Mouse (Mus musculus) liver, embryonic 15.5 days (tissue): ENCODE results near the gene Dpyd. TPM values are rescaled to one million over a fixed set of nuclear protein-coding genes. Genes with fewer than 3 reads are reported as not detected.

Experiments
- ATAC-seq: fragments of 200-750 bp; cut with Nextera tagmentation; 2 replicates; pipeline ENCODE4 v1.8.0; 2017; ENCODE audit warnings: moderate number of reproducible peaks, mild to moderate bottlenecking, moderate library complexity; ENCODE audit not compliant: insufficient read depth
- H3K27ac ChIP-seq: fragments of 300-500 bp; sonication (generic); replicated peaks from 2 replicates; pipeline ENCODE4 v1.5.1; 2015; ENCODE audit warnings: mild to moderate bottlenecking, inconsistent platforms
- H3K27me3 ChIP-seq: fragments of 300-500 bp; sonication (generic); 2 replicates; pipeline ENCODE4 v1.6.1; 2015; ENCODE audit warnings: mild to moderate bottlenecking, inconsistent platforms
- H3K36me3 ChIP-seq: fragments of 300-500 bp; sonication (generic); replicated peaks from 2 replicates; pipeline ENCODE4 v1.6.1; 2015; ENCODE audit warnings: moderate library complexity, mild to moderate bottlenecking, inconsistent platforms
- H3K4me1 ChIP-seq: fragments of 300-500 bp; sonication (generic); replicated peaks from 2 replicates; pipeline ENCODE4 v1.6.1; 2015; ENCODE audit warnings: inconsistent platforms
- H3K4me2 ChIP-seq: fragments of 300-500 bp; sonication (generic); 2 replicates; pipeline ENCODE4 v1.6.1; 2015; ENCODE audit warnings: moderate library complexity, mild to moderate bottlenecking, inconsistent platforms
- H3K4me3 ChIP-seq: fragments of 300-500 bp; sonication (generic); replicated peaks from 2 replicates; pipeline ENCODE4 v1.5.1; 2015; ENCODE audit warnings: mild to moderate bottlenecking, inconsistent platforms
- H3K9ac ChIP-seq: fragments of 300-500 bp; sonication (generic); 2 replicates; pipeline ENCODE4 v1.6.1; 2015; ENCODE audit warnings: moderate library complexity, mild to moderate bottlenecking, inconsistent platforms
- H3K9me3 ChIP-seq: fragments of 300-500 bp; sonication (generic); replicated peaks from 2 replicates; pipeline ENCODE4 v1.6.1; 2016; ENCODE audit warnings: inconsistent platforms
- WGBS: fragments of 180-500 bp; shearing (Covaris S2); methylation state at CpG from one replicate; pipeline ENCODE4 v1.1.7; 2015; ENCODE audit warnings: mixed read lengths; ENCODE audit not compliant: insufficient replicate concordance; 5-methylcytosine and 5-hydroxymethylcytosine counted together
- polyA plus RNA-seq: library from polyadenylated mRNA; unstranded; fragments of >200 nt; fragmentation: Nextera tagmentation; extraction: Ambion mirVana; gene quantifications from 2 replicates; pipeline ENCODE4 v1.2.1, GENCODE M21; 2015

Gene Dpyd
- polyA plus RNA-seq, 1 experiment from 2014 or later = 6.3 TPM

- H3K4me2 ChIP-seq = no peak overlapping the region
- no peak overlapping the region for H3K4me3 ChIP-seq
- no peak overlapping the region for H3K27ac ChIP-seq
- H3K36me3 ChIP-seq = no peaks in the 10 kb centered on the region
- WGBS = 31% methylated on average over 1 of the region's 1 CpGs
- no peak overlapping the region for H3K9ac ChIP-seq
- H3K27me3 ChIP-seq = no peaks in the 10 kb centered on the region
- no peaks in the 10 kb centered on the region for H3K9me3 ChIP-seq
- H3K4me1 ChIP-seq = no peaks in the 10 kb centered on the region
- ATAC-seq = no peak
Measured at GRCm38 (mm10) chr3:119381119-119381518, 819.2 kb downstream of the Dpyd start.

DNA sequence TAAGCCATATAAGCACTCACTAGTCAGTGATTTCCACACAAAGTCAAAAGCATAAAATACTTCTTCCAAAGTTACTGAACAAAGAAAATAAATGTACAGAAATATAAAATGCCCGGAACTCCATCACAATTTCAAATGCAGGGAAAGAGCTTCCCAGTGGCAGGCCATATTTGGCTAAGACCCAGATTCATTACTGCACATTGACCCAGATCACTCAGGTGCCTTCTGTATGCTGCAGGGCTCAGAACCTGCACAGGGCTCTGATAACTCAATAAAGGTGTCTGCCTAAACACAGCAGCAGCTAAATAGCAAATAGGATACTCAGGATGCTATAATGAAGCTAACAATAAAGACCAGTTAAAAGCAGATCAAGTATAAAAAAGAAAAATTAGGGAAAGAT lies 820.5 kb downstream of the Dpyd start:
- 71% methylated on average over 1 of the region's 1 CpGs for WGBS
- Histone ChIP-seq H3K9me3 (no peaks in the 10 kb centered on the region), H3K4me2 (no peak overlapping the region), H3K36me3 (no peaks in the 10 kb centered on the region), H3K27me3 (no peaks in the 10 kb centered on the region), H3K4me3 (no peak overlapping the region), H3K4me1 (no peaks in the 10 kb centered on the region), H3K27ac (no peak overlapping the region), H3K9ac (no peak overlapping the region)
- ATAC-seq = no peak

- 73% methylated on average over 26 of the region's 26 CpGs for WGBS
- H3K27ac ChIP-seq = no peak overlapping the region
- no peaks in the 10 kb centered on the region for H3K36me3 ChIP-seq
- H3K4me3 ChIP-seq = no peak overlapping the region
- H3K4me2 ChIP-seq = no peak overlapping the region
- no peak overlapping the region for H3K9ac ChIP-seq
- H3K9me3 ChIP-seq = no peaks in the 10 kb centered on the region
- no peaks in the 10 kb centered on the region for H3K27me3 ChIP-seq
- H3K4me1 ChIP-seq = no peaks in the 10 kb centered on the region
- ATAC-seq = no peak
Measured at GRCm38 (mm10) chr3:119387332-119388105, 825.6 kb downstream of the Dpyd start.

- no peak for ATAC-seq
- Histone ChIP-seq H3K4me2 (no peak overlapping the region), H3K9ac (no peak overlapping the region), H3K9me3 (no peaks in the 10 kb centered on the region), H3K36me3 (no peaks in the 10 kb centered on the region), H3K4me3 (no peak overlapping the region), H3K27me3 (no peaks in the 10 kb centered on the region), H3K27ac (no peak overlapping the region), H3K4me1 (no peaks in the 10 kb centered on the region)
- 41% methylated on average over 5 of the region's 5 CpGs for WGBS
Measured at GRCm38 (mm10) chr3:119397205-119397604, 835.3 kb downstream of the Dpyd start.

DNA sequence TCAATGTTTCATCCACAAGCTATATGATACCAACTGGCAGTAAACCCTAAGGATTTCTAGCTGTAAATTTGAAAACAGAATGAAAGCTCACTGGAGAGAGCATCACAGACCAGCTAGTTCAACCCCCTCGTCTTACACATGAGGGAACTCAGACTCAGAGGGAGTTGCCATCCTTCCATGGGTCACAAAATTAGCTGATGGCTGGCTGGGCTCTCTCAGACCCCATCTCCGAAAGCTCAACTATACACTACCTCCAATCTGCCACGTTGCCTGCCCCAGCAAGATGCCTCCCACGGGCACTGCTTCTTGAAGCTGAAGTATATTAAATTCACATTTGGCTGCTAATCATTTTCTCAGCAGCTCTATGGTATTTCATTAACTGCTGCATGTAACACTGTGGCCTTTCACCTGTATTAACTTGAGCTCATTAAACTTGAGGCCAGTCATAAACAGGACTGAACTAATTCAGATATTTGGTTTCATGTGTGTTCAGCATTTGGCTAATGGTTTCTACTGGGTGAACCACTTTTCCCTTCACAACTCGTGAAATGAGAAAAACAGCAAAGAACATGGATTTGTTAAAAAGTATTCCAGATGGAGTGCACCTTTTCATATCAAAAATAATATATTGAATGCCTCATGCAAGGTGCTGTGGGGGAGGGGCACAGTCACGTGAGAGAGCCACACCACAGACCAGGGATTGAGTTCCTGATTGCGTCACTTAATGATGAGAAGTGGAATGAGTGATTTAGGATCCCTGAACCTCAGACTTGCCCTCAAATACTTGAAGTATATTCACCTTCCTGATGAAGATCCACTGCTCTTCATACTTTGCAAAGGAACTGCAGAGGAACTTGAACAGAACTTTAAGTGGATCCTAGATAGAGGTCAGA lies 841.2 kb downstream of the Dpyd start:
- H3K4me1 ChIP-seq = no peaks in the 10 kb centered on the region
- WGBS = 54% methylated on average over 7 of the region's 7 CpGs
- H3K27me3 ChIP-seq = no peaks in the 10 kb centered on the region
- H3K27ac ChIP-seq = no peak overlapping the region
- no peak overlapping the region for H3K4me3 ChIP-seq
- H3K36me3 ChIP-seq = no peaks in the 10 kb centered on the region
- no peak overlapping the region for H3K9ac ChIP-seq
- H3K9me3 ChIP-seq = no peaks in the 10 kb centered on the region
- H3K4me2 ChIP-seq = no peak overlapping the region
- ATAC-seq = no peak

- 63% methylated on average over 9 of the region's 9 CpGs for WGBS
- no peak overlapping the region for H3K4me3 ChIP-seq
- H3K9me3 ChIP-seq = no peaks in the 10 kb centered on the region
- H3K4me1 ChIP-seq = no peaks in the 10 kb centered on the region
- H3K36me3 ChIP-seq = no peaks in the 10 kb centered on the region
- H3K9ac ChIP-seq = no peak overlapping the region
- H3K27me3 ChIP-seq = no peaks in the 10 kb centered on the region
- no peak overlapping the region for H3K27ac ChIP-seq
- no peak overlapping the region for H3K4me2 ChIP-seq
- no peak for ATAC-seq
Measured at GRCm38 (mm10) chr3:119419087-119419709, 857.3 kb downstream of the Dpyd start.

DNA sequence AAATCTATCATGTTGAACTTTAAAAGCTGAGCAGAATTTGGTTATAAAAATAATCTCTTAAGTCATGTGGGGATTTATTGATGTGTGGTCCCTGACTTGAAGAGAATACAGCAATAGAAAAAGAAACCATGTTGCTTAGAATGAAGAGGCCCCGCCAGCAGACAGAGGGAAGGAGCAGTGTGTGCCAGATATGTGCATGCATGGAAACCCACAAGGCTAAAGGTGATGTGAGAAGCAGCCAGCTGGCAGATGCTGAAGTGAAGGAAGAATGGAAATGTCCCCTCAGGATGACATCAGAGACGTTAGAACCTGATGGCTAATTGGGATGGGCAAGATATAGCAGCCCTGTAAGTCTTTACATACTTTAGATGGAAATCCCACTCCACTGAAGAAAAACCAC lies 857.8 kb downstream of the Dpyd start:
- H3K4me2 ChIP-seq = no peak overlapping the region
- H3K27me3 ChIP-seq = no peaks in the 10 kb centered on the region
- H3K4me1 ChIP-seq = no peaks in the 10 kb centered on the region
- ATAC-seq = no peak
- no peak overlapping the region for H3K4me3 ChIP-seq
- H3K36me3 ChIP-seq = no peaks in the 10 kb centered on the region
- H3K9me3 ChIP-seq = no peaks in the 10 kb centered on the region
- WGBS = 60% methylated on average over 2 of the region's 2 CpGs
- H3K9ac ChIP-seq = no peak overlapping the region
- H3K27ac ChIP-seq = no peak overlapping the region

GRCm38 (mm10) chr3:119431339-119431738 lies 869.4 kb downstream of the Dpyd start:
- no peak overlapping the region for H3K9ac ChIP-seq
- H3K4me1 ChIP-seq = no peaks in the 10 kb centered on the region
- no peaks in the 10 kb centered on the region for H3K36me3 ChIP-seq
- no peaks in the 10 kb centered on the region for H3K9me3 ChIP-seq
- H3K27me3 ChIP-seq = no peaks in the 10 kb centered on the region
- no peak overlapping the region for H3K27ac ChIP-seq
- ATAC-seq = no peak
- 62% methylated on average over 8 of the region's 8 CpGs for WGBS
- no peak overlapping the region for H3K4me3 ChIP-seq
- H3K4me2 ChIP-seq = no peak overlapping the region

GRCm38 (mm10) chr3:119431757-119432156 lies 869.8 kb downstream of the Dpyd start:
- Histone ChIP-seq H3K36me3 (no peaks in the 10 kb centered on the region), H3K4me2 (no peak overlapping the region), H3K4me3 (no peak overlapping the region), H3K9ac (no peak overlapping the region), H3K27me3 (no peaks in the 10 kb centered on the region), H3K4me1 (no peaks in the 10 kb centered on the region), H3K27ac (no peak overlapping the region), H3K9me3 (no peaks in the 10 kb centered on the region)
- 64% methylated on average over 7 of the region's 7 CpGs for WGBS
- no peak for ATAC-seq

DNA sequence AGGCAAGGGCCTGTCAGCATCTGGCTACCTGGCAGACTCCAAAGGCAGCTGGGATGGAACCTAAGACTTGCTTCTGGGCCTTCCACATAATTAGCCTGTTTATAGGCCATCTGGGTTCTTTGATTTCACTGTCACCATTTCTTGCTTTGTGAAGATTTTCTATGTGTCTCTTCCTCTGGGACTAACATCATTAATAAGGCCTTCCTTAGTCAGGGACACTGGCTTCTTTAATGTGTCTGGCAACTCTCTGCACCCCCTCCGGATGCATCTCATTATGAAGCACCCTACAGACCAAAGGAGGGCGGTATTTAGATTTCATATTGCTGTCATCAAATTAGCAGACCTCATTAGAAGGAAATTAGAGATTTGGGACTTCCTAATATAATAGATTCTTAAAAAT lies 885.6 kb downstream of the Dpyd start:
- no peak for ATAC-seq
- H3K27ac ChIP-seq = no peak overlapping the region
- no peaks in the 10 kb centered on the region; the same call in 1 of the 2 replicates for H3K9me3 ChIP-seq
- no peaks in the 10 kb centered on the region for H3K27me3 ChIP-seq
- no peak overlapping the region for H3K4me3 ChIP-seq
- H3K9ac ChIP-seq = no peak overlapping the region
- H3K36me3 ChIP-seq = no peaks in the 10 kb centered on the region
- 66% methylated on average over 2 of the region's 2 CpGs for WGBS
- H3K4me2 ChIP-seq = no peak overlapping the region
- H3K4me1 ChIP-seq = no peaks in the 10 kb centered on the region

- no peaks in the 10 kb centered on the region for H3K27me3 ChIP-seq
- no peak overlapping the region for H3K27ac ChIP-seq
- no peak overlapping the region for H3K4me3 ChIP-seq
- no peak for ATAC-seq
- H3K9me3 ChIP-seq = no peaks in the 10 kb centered on the region
- H3K36me3 ChIP-seq = no peaks in the 10 kb centered on the region
- H3K4me1 ChIP-seq = no peaks in the 10 kb centered on the region
- 40% methylated on average over 2 of the region's 2 CpGs for whole genome bisulfite sequencing
- no peak overlapping the region for H3K9ac ChIP-seq
- no peak overlapping the region for H3K4me2 ChIP-seq
Measured at GRCm38 (mm10) chr3:119464073-119464472, 902.1 kb downstream of the Dpyd start.
